Mouse (Mus musculus): ENCODE measurements at regions not wholly inside any gene's neighbourhood (a gene's known extent, or its start where the extent isn't known, plus 50 kb on each side); places are given as distances from the start of the nearest gene placed in this dataset.

GRCm38 (mm10) chr1:183622341-183622740 lies 204.3 kb downstream of the Hhipl2 start:
- DNase-seq: no peak

- no peak for DNase-seq
Observed at GRCm38 (mm10) chr1:183624266-183624665, 206.3 kb downstream of the Hhipl2 start.

GRCm38 (mm10) chr1:183633810-183634209 lies 215.8 kb downstream of the Hhipl2 start:
- no peak for DNase-seq

- DNase-seq: no peak
Observed at GRCm38 (mm10) chr1:183634836-183635235, 216.8 kb downstream of the Hhipl2 start.

GRCm38 (mm10) chr1:183637214-183637613 lies 219.2 kb downstream of the Hhipl2 start:
- DNase-seq: no peak

- DNase-seq: no peak
Observed at GRCm38 (mm10) chr1:183639332-183639731, 221.3 kb downstream of the Hhipl2 start.

- no peak for DNase-seq
Observed at GRCm38 (mm10) chr1:183640568-183640967, 222.6 kb downstream of the Hhipl2 start.

- no peak for DNase-seq
Observed at GRCm38 (mm10) chr1:183644001-183644400, 226.0 kb downstream of the Hhipl2 start.

- DNase-seq: no peak
Observed at GRCm38 (mm10) chr1:183653878-183654277, 235.9 kb downstream of the Hhipl2 start.

GRCm38 (mm10) chr1:183657043-183657442 lies 239.0 kb downstream of the Hhipl2 start:
- DNase-seq: no peak

- DNase-seq: no peak
Observed at GRCm38 (mm10) chr1:183660541-183660940, 242.5 kb downstream of the Hhipl2 start.

GRCm38 (mm10) chr1:183662369-183663043 lies 244.5 kb downstream of the Hhipl2 start:
- DNase-seq: no peak

- no peak for DNase-seq
Observed at GRCm38 (mm10) chr1:183669271-183669670, 251.3 kb downstream of the Hhipl2 start.

- DNase-seq: no peak
Observed at GRCm38 (mm10) chr1:183669674-183670073, 251.7 kb downstream of the Hhipl2 start.

- no peak for DNase-seq
Observed at GRCm38 (mm10) chr1:183670542-183670941, 252.5 kb downstream of the Hhipl2 start.

- DNase-seq: peak; percentile 40
Observed at GRCm38 (mm10) chr1:183671541-183671940, 253.5 kb downstream of the Hhipl2 start.

- no peak for DNase-seq
Observed at GRCm38 (mm10) chr1:183672521-183672920, 254.5 kb downstream of the Hhipl2 start.

GRCm38 (mm10) chr1:183677585-183677984 lies 259.6 kb downstream of the Hhipl2 start:
- DNase-seq: no peak

GRCm38 (mm10) chr1:183679949-183680348 lies 261.9 kb downstream of the Hhipl2 start:
- DNase-seq: peak; percentile 20

GRCm38 (mm10) chr1:183686056-183686455 lies 268.0 kb downstream of the Hhipl2 start:
- DNase-seq: no peak

GRCm38 (mm10) chr1:183692756-183693155 lies 274.7 kb downstream of the Hhipl2 start:
- no peak for DNase-seq

GRCm38 (mm10) chr1:183699284-183699683 lies 281.3 kb downstream of the Hhipl2 start:
- DNase-seq: no peak

- no peak for DNase-seq
Observed at GRCm38 (mm10) chr1:183702888-183703287, 284.9 kb downstream of the Hhipl2 start.

GRCm38 (mm10) chr1:183712895-183713294 lies 294.9 kb downstream of the Hhipl2 start:
- DNase-seq: no peak

- DNase-seq: no peak
Observed at GRCm38 (mm10) chr1:183717060-183717459, 296.0 kb upstream of the Dusp10 start.
